Mouse (Mus musculus): ENCODE measurements around the gene Vdr. TPM values are rescaled to one million over a fixed set of nuclear protein-coding genes. Genes with fewer than 3 reads are reported as not detected.
"Not testable (repeated sequence)": the region's sequence is repeated elsewhere in the genome, so short reads cannot be mapped to it uniquely, and the experiment has no call there.

The Vdr gene
- polyA plus RNA-seq, 1 experiment, result 151 TPM

DNA sequence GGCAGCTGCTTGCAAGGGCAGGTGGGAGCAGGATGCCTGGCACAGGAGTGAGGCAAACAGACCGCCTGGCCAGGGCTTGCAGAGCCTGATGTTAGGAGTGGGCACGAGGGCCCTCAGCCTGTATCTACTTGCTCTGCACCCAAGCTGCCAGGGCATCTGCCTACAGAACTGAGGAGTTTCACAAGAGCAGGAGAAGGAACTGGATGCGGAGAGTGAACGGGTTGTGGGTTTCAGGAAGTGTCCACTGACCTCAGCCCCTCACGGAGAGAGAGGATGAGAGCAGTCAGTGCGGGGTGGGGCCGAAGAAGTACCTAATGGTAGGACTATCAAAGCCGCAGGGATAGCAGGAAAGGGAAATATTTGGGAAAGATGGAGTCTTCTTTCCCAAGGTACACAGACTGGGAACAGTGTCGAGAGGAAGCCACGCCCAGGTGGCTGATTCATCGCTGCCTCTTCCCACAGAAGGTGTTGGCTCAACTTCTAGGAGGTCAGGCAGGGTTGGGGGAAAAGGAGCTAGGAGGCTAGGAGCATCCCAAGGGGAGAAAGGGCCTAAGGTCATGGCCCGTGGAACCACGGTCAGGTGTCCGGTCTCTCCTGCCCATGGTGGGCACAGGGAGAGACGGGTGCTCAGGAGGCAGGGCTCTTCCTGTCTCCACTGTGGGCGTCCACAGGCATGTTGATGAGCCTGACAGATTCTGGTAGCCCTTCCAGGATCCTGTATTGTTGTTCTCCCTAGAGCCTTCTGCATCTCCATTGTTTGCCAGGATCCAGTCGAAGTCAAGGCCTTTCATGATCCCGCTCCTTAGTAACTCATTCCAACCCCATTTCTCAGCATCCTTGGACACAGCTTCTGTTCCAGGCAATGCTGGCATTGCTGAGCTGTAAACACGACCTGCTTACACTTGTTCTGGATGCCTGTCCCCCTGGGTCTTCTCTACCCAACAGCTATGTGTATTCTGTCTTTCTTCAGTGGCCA lies 39.1 kb downstream of the Vdr start:
- H3K4me3 ChIP-seq (ENCODE audit: low read depth, low read length), result no peak overlapping the region
- no peak overlapping the region for H3K27ac ChIP-seq (ENCODE audit: insufficient read depth, low read depth, low read length)
- no peaks in the 10 kb centered on the region for H3K4me1 ChIP-seq (ENCODE audit: control insufficient read depth, insufficient read depth, insufficient read length, low read length)
- 81% methylated on average over 19 of the region's 19 CpGs for WGBS
- no peaks in the 10 kb centered on the region for H3K27me3 ChIP-seq (ENCODE audit: control insufficient read depth, insufficient read depth, low read length)
- H3K36me3 ChIP-seq (ENCODE audit: control insufficient read depth, insufficient read depth, low read length), result peaks cover 89% of the 10 kb centered on the region
- no peak; the same call in 1 of the 2 replicates for TF ChIP-seq POLR2A (IDR thresholded peaks at IDR 0.05; ENCODE audit: low read depth, low read length)
- no peak for TF ChIP-seq CTCF (IDR thresholded peaks at IDR 0.05; ENCODE audit: extremely low read depth, insufficient read length, insufficient replicate concordance, low read depth, low read length)

DNA sequence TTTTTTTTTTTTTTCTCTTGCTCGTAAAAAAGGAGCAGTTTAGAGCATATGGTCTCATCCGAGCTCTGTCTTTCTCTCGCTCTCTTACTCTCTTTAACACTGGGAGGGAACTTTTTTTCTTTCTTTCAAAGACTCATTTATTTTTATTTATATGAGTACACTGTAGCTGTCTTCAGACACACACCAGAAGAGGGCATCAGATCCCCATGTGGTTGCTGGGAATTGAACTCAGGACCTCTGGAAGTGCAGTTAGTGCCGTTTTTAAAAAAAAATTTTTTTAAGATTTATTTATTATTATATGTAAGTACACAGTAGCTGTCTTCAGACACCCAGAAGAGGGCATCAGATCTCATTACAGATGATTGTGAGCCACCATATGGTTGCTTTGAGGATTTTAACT lies 40.3 kb downstream of the Vdr start:
- H3K4me3 ChIP-seq (ENCODE audit: low read depth, low read length); H3K27me3 ChIP-seq (ENCODE audit: control insufficient read depth, insufficient read depth, low read length); H3K27ac ChIP-seq (ENCODE audit: insufficient read depth, low read depth, low read length); H3K4me1 ChIP-seq (ENCODE audit: control insufficient read depth, insufficient read depth, insufficient read length, low read length): not testable (repeated sequence)
- peaks cover 86% of the 10 kb centered on the region for H3K36me3 ChIP-seq (ENCODE audit: control insufficient read depth, insufficient read depth, low read length)
- WGBS, result 76% methylated on average over 4 of the region's 4 CpGs

DNA sequence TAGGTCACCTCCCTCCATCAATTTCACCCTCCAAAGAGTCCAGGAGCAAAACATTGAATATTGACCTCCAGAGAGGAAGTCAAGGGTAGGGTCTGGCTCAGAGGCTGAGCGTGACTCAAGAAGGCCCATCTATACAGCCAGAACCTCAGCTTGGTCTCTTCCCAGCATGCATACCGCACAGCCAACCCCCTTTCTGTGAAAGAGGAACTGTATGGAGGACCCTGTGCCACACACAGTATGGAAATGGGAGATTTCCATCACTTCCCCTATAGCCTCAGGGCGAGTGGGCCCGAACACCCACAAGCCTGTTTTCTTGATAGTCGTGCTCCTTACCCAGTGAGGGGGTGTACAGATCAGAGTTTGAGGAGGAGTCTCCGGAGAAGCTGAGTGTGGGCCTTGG lies 41.4 kb downstream of the Vdr start:
- H3K4me1 ChIP-seq (ENCODE audit: control insufficient read depth, insufficient read depth, insufficient read length, low read length), result no peaks in the 10 kb centered on the region
- peaks cover 86% of the 10 kb centered on the region for H3K36me3 ChIP-seq (ENCODE audit: control insufficient read depth, insufficient read depth, low read length)
- H3K4me3 ChIP-seq (ENCODE audit: low read depth, low read length), result no peak overlapping the region
- 92% methylated on average over 6 of the region's 6 CpGs for WGBS
- H3K27me3 ChIP-seq (ENCODE audit: control insufficient read depth, insufficient read depth, low read length), result no peaks in the 10 kb centered on the region
- H3K27ac ChIP-seq (ENCODE audit: insufficient read depth, low read depth, low read length), result no peak overlapping the region
- TF ChIP-seq CTCF (IDR thresholded peaks at IDR 0.05; ENCODE audit: extremely low read depth, insufficient read length, insufficient replicate concordance, low read depth, low read length), result no peak
- no peak for TF ChIP-seq POLR2A (IDR thresholded peaks at IDR 0.05; ENCODE audit: low read depth, low read length)

DNA sequence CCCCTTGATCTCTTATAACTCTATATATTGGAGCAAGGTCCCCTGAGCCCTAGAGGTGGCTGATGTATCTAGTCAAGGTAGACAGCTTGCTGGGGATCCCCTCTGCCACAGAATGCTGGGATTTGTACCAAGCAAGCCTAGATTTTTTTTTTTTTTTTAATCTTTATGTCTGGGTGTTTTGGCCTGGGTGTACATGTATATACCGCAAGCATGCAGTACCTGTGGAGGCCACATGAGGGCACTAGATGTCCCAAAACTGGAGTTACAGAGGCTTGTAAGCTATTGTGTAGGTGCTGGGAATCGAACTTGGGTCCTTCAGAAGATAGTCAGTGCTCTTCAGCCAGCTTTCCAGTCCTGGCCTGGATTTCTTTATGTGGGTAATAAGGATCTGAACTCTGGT lies 44.4 kb downstream of the Vdr start:
- peaks cover 83% of the 10 kb centered on the region for H3K36me3 ChIP-seq (ENCODE audit: control insufficient read depth, insufficient read depth, low read length)
- no peak overlapping the region for H3K27ac ChIP-seq (ENCODE audit: insufficient read depth, low read depth, low read length)
- H3K4me1 ChIP-seq (ENCODE audit: control insufficient read depth, insufficient read depth, insufficient read length, low read length), result no peaks in the 10 kb centered on the region; the same call in 1 of the 2 replicates
- no peaks in the 10 kb centered on the region for H3K27me3 ChIP-seq (ENCODE audit: control insufficient read depth, insufficient read depth, low read length)
- 93% methylated on average over 2 of the region's 2 CpGs for WGBS
- TF ChIP-seq CTCF (IDR thresholded peaks at IDR 0.05; ENCODE audit: extremely low read depth, insufficient read length, insufficient replicate concordance, low read depth, low read length) (peak; percentile 37; the same call in 1 of the 2 replicates), POLR2A (IDR thresholded peaks at IDR 0.05; ENCODE audit: low read depth, low read length) (no peak)
- H3K4me3 ChIP-seq (ENCODE audit: low read depth, low read length), result no peak overlapping the region

DNA sequence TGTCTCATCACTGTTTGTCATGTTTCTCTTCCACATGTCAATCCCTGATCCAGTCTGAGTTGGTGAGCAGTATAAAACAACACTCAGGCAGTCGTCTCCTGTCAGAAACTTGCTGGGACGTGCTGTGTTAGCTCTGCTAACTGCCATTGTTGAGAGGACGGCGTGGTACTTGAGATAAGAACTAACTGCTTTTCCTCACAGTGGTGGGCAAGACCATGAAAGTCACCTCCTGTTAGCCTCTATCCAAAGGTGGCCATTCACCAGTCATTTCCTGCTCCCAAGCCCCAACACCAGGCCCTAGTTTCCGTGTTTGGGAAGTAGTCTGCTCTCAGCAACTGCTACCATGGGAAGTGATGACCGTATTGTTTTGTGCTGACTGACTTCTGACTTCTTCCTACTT lies 45.3 kb downstream of the Vdr start:
- Histone ChIP-seq H3K27me3 (ENCODE audit: control insufficient read depth, insufficient read depth, low read length) (no peaks in the 10 kb centered on the region), H3K4me3 (ENCODE audit: low read depth, low read length) (no peak overlapping the region), H3K36me3 (ENCODE audit: control insufficient read depth, insufficient read depth, low read length) (peaks cover 84% of the 10 kb centered on the region), H3K27ac (ENCODE audit: insufficient read depth, low read depth, low read length) (no peak overlapping the region), H3K4me1 (ENCODE audit: control insufficient read depth, insufficient read depth, insufficient read length, low read length) (no peaks in the 10 kb centered on the region; the same call in 1 of the 2 replicates)
- no peak for TF ChIP-seq CTCF (IDR thresholded peaks at IDR 0.05; ENCODE audit: extremely low read depth, insufficient read length, insufficient replicate concordance, low read depth, low read length)
- TF ChIP-seq POLR2A (IDR thresholded peaks at IDR 0.05; ENCODE audit: low read depth, low read length), result no peak
- 65% methylated on average over 6 of the region's 6 CpGs for WGBS

DNA sequence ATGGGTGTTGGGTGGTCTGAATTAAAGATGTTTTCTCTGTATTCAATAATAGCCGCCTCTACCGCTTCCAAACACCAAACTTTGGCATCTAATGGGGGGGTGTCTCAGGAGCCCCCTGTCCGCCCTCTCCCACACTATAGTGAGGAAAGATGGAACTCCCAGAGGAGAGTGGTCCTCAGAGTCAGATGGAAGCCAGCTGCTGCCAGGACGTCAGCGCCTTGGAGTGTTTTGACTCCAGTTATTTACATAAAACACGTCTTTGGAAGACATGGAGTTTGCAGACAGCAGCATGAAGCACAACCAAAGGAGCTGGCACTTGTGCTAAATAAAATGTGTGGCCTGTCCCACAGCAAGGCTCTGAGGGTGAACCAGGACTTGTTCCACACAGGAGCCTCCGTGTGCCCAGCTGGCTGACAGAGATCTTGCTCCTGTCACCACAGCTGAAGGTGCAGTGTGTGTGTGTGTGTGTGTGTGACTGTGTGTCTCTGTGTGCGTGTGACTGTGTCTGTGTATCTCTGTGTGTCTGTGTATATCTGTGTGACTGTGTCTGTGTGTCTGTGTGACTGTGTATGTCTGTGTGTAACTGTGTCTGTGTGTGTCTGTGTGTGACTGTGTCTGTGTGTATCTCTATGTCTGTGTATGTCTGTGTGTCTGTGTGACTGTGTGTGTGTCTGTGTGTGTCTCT lies 45.9 kb downstream of the Vdr start:
- H3K27me3 ChIP-seq (ENCODE audit: control insufficient read depth, insufficient read depth, low read length), result no peaks in the 10 kb centered on the region
- H3K4me3 ChIP-seq (ENCODE audit: low read depth, low read length), result no peak overlapping the region
- 77% methylated on average over 8 of the region's 8 CpGs for WGBS
- no peak for TF ChIP-seq CTCF (IDR thresholded peaks at IDR 0.05; ENCODE audit: extremely low read depth, insufficient read length, insufficient replicate concordance, low read depth, low read length)
- TF ChIP-seq POLR2A (IDR thresholded peaks at IDR 0.05; ENCODE audit: low read depth, low read length), result no peak
- no peak overlapping the region for H3K27ac ChIP-seq (ENCODE audit: insufficient read depth, low read depth, low read length)
- no peaks in the 10 kb centered on the region; the same call in 1 of the 2 replicates for H3K4me1 ChIP-seq (ENCODE audit: control insufficient read depth, insufficient read depth, insufficient read length, low read length)
- H3K36me3 ChIP-seq (ENCODE audit: control insufficient read depth, insufficient read depth, low read length), result peaks cover 85% of the 10 kb centered on the region

DNA sequence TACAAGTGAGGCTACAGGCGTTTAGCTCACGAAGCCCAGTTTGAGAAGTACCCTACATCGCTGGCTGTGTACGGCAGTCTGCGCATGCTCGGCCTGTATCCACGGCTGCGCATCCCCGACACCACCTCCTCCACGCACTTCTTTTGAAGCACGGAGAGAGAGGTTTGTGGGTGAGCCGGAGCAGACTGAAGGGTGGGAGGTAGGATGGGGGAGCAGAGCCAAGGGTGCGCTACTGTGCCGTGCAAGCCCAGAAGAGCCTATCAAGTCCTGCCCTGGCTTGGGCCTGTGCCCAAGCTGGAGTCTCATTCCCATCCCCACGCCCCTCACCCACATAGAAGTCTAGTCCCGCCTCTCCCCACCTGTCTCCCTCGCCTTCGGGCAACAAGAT lies 46.9 kb downstream of the Vdr start:
- Histone ChIP-seq H3K4me3 (ENCODE audit: low read depth, low read length) (no peak overlapping the region), H3K27ac (ENCODE audit: insufficient read depth, low read depth, low read length) (no peak overlapping the region; the same call in 1 of the 2 replicates), H3K27me3 (ENCODE audit: control insufficient read depth, insufficient read depth, low read length) (no peaks in the 10 kb centered on the region), H3K36me3 (ENCODE audit: control insufficient read depth, insufficient read depth, low read length) (peaks cover 84% of the 10 kb centered on the region), H3K4me1 (ENCODE audit: control insufficient read depth, insufficient read depth, insufficient read length, low read length) (no peaks in the 10 kb centered on the region; the same call in 1 of the 2 replicates)
- no peak for TF ChIP-seq CTCF (IDR thresholded peaks at IDR 0.05; ENCODE audit: extremely low read depth, insufficient read length, insufficient replicate concordance, low read depth, low read length)
- TF ChIP-seq POLR2A (IDR thresholded peaks at IDR 0.05; ENCODE audit: low read depth, low read length), result no peak
- 86% methylated on average over 18 of the region's 18 CpGs for WGBS
